7 mouse cellular contexts compared by ENCODE assay signal in the genomic region with DNA sequence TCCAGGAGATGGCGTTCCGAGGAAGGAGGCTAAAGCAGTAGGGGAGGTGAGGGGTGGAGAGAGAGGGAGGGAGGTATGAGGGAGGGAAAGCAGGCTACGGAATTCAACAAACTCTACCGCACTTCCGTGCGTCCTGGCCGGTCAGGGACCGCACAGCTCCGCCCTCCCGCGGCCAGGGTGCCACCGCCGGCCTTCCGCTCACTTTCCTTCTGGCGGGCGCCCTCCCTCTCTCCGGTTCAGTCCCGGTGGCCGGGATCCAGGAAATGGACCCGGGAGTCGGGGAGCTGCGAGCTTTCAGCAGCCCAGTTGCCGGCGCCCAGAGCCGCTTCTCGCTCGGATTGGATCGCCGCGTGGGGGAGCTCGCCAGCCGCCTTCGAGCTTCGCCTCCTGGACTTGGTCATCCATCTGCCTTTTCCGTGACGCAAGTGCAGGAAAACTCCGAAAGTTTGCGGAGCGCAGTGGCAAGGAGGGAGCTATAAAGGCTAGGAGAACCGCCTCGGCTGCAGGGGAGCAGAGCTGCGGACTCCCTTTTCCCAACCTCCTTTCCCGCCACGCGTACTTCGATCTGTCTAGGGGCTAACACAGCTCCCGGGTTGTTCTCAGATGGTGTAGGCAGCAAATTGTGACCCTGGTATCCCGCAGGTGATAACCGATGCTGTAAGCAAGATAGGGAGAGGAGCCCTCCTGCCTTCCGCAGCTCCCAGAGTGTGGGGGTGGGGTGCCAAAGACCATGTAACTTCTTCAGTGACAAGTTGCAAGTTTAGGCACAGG. TPM values are rescaled to one million over a fixed set of nuclear protein-coding genes. Genes with fewer than 3 reads are reported as not detected.
DNase-seq lines count a peak whose midpoint lies in the region; ATAC-seq lines count a peak whose summit lies in the region.

A gene (minus strand): TSS at position 331 of the 771 bp plus-strand sequence.

- H3K27ac ChIP-seq in embryonic facial prominence, embryonic 11.5 days (replicated peaks; ENCODE audit: low read depth, low read length), result peak within 1 kb of the TSS; percentile 74
- H3K27ac ChIP-seq in limb, embryonic 10.5 days, result peak within 1 kb of the TSS; percentile 96
- peak within 1 kb of the TSS; percentile 86 for H3K27ac ChIP-seq in midbrain, embryonic 12.5 days (replicated peaks)

- peak within 1 kb of the TSS; percentile 64 for H3K9ac ChIP-seq in embryonic facial prominence, embryonic 11.5 days (replicated peaks; ENCODE audit: low read length)
- peak within 1 kb of the TSS; percentile 71 for H3K9ac ChIP-seq in midbrain, embryonic 12.5 days (replicated peaks)

- H3K9me3 ChIP-seq in embryonic facial prominence, embryonic 11.5 days (replicated peaks; ENCODE audit: control insufficient read depth, low read length), result no peaks in the 10 kb centered on the region
- no peaks in the 10 kb centered on the region for H3K9me3 ChIP-seq in limb, embryonic 10.5 days (replicated peaks)
- H3K9me3 ChIP-seq in midbrain, embryonic 12.5 days, result no peaks in the 10 kb centered on the region

- peak; percentile 76 for ATAC-seq in embryonic facial prominence, embryonic 11.5 days (replicated peaks; ENCODE audit: insufficient number of reproducible peaks, low FRiP score, low TSS enrichment, low read depth)
- peak; percentile 67 for ATAC-seq in granulocyte monocyte progenitor cell, adult 5-6 weeks (replicated peaks; ENCODE audit: poor library complexity, severe bottlenecking)
- ATAC-seq in midbrain, embryonic 12.5 days (ENCODE audit: low FRiP score, low read depth), result peak; percentile 83

- WGBS in embryonic facial prominence, embryonic 11.5 days, result under 1% methylated on average over 49 of the region's 50 CpGs
- WGBS in limb, embryonic 10.5 days, result under 1% methylated on average over 50 of the region's 50 CpGs
- WGBS in midbrain, embryonic 12.5 days, result under 1% methylated on average over 48 of the region's 50 CpGs

- H3K4me2 ChIP-seq in embryonic facial prominence, embryonic 11.5 days (ENCODE audit: low read depth, low read length), result peak within 1 kb of the TSS; percentile 76
- peak within 1 kb of the TSS; percentile 78 for H3K4me2 ChIP-seq in midbrain, embryonic 12.5 days (replicated peaks)

- H3K4me1 ChIP-seq in embryonic facial prominence, embryonic 11.5 days (ENCODE audit: control insufficient read depth, insufficient read depth, low read length), result peaks cover 8% of the 10 kb centered on the region; the same call in 1 of the 2 replicates
- H3K4me1 ChIP-seq in limb, embryonic 10.5 days, result peaks cover 50% of the 10 kb centered on the region
- peaks cover 49% of the 10 kb centered on the region for H3K4me1 ChIP-seq in midbrain, embryonic 12.5 days

- DNase-seq in adrenal gland, postnatal 10 days, result peak; percentile 97
- DNase-seq in embryonic facial prominence, embryonic 11.5 days (ENCODE audit: low spot score), result peak; percentile 93
- peak; percentile 95 for DNase-seq in kidney, adult 11 months
- peak; percentile 94 for DNase-seq in limb, embryonic 10.5 days (ENCODE audit: low spot score)
- DNase-seq in skeletal muscle tissue, adult 2 months (ENCODE audit: low read depth, low spot score), result peak; percentile 91

- H3K36me3 ChIP-seq in embryonic facial prominence, embryonic 11.5 days (replicated peaks; ENCODE audit: control insufficient read depth, insufficient read depth, low read depth, low read length), result no peaks in the 10 kb centered on the region
- peaks cover 31% of the 10 kb centered on the region for H3K36me3 ChIP-seq in limb, embryonic 10.5 days
- H3K36me3 ChIP-seq in midbrain, embryonic 12.5 days, result no peaks in the 10 kb centered on the region

- no peaks in the 10 kb centered on the region for H3K27me3 ChIP-seq in embryonic facial prominence, embryonic 11.5 days (ENCODE audit: control insufficient read depth, insufficient read depth, low read length)
- no peaks in the 10 kb centered on the region for H3K27me3 ChIP-seq in limb, embryonic 10.5 days (ENCODE audit: low read depth, poor library complexity, severe bottlenecking)
- peaks cover 17% of the 10 kb centered on the region for H3K27me3 ChIP-seq in midbrain, embryonic 12.5 days

- H3K4me3 ChIP-seq in embryonic facial prominence, embryonic 11.5 days (ENCODE audit: low read depth, low read length), result peak within 1 kb of the TSS; percentile 45
- peak within 1 kb of the TSS; percentile 76 for H3K4me3 ChIP-seq in limb, embryonic 10.5 days
- H3K4me3 ChIP-seq in midbrain, embryonic 12.5 days, result peak within 1 kb of the TSS; percentile 70

RNA-seq across cellular contexts. Expression of the gene that starts here (rescaled TPM):
- total RNA-seq in adrenal gland, postnatal 10 days (2021), result 10 to 100 TPM; 16.6 to 19.5 TPM
- polyA plus RNA-seq in embryonic facial prominence, embryonic 11.5 days (2014; fragmentation: Nextera tagmentation; extraction: Ambion mirVana), result 6.6 and 7.3 TPM in 2 replicates
- total RNA-seq in granulocyte monocyte progenitor cell, adult 5-6 weeks (2014; fragmentation: Nextera tagmentation), result 2.1 and 5.0 TPM in 2 replicates
- total RNA-seq in granulocyte monocyte progenitor cell, adult 5-6 weeks (2017), result 1.5 and 2.0 TPM in 2 replicates
- polyA plus RNA-seq in limb, embryonic 10.5 days (2016; fragmentation: Nextera tagmentation; extraction: Ambion mirVana), result 9.3 and 11.6 TPM in 2 replicates
- 7.7 and 7.8 TPM in 2 replicates for polyA plus RNA-seq in midbrain, embryonic 12.5 days (2016; fragmentation: Nextera tagmentation; extraction: Ambion mirVana)

Comparison
In these comparisons a context has a peak if more than half of its experiments do, and no peak if none do; other contexts are left out.
1. Peak in every context shown above with its lines: DNase-seq, ATAC-seq, H3K4me3 ChIP-seq and H3K27ac ChIP-seq.